Mouse (Mus musculus) lung, adult 2 months (tissue): ENCODE results near the gene Zfp46.

Experiments
- CTCF ChIP-seq: fragments of 200-500 bp; IDR thresholded peaks from 2 replicates; pipeline ENCODE4 v1.5.1; 2011; ENCODE audit warnings: mild to moderate bottlenecking, low read length, control low read depth; ENCODE audit not compliant: insufficient read depth
- POLR2A ChIP-seq: fragments of 200-500 bp; IDR thresholded peaks from 2 replicates; pipeline ENCODE4 v1.6.1; 2011; ENCODE audit warnings: low read depth, mild to moderate bottlenecking, control low read depth, low read length, borderline replicate concordance; ENCODE audit errors: extremely low read depth

DNA sequence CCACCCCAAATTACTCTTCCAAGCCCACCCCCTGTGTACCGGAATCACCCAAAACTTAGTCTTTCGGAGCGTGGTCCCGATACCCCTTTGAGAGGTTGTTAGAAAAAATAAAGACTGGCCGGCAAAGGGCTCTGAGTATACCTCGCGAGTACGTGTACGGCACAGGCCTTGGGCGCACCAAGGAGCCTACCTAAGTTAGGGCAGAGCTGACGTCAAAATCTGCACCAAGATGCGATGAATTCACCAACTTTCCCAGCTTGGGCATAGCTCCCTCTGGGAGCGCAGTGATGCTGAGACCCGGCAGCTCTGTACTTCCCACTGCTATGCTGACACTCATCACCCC is 37.1 kb upstream of the Zfp46 start:
- TF ChIP-seq CTCF: no peak
- no peak for TF ChIP-seq POLR2A
